In the genomic region with DNA sequence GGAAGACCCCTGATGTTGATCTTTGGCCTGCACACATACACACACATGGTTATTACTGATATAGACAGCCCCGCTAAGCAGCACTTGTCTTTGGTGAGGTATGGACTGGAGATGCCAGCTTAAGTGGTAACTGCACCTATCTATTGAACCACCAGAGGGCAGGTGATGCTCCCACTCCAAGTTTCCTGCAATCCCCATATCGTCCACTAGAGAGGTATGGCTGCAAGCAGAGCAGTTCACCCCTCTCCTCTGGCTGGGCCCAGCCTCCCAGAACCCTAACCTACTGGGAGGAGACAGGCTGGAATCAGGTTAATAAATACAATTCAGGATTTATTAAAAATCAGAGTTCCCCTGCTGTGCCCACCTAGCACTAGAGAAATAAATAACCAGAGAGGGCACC, we compare ENCODE assay signal across 8 mouse cellular contexts. TPM values are rescaled to one million over a fixed set of nuclear protein-coding genes. Genes with fewer than 3 reads are reported as not detected.
DNase-seq lines count a peak whose midpoint lies in the region; ATAC-seq lines count a peak whose summit lies in the region.

No protein-coding gene starts in this region.

- H3K9me3 ChIP-seq in hindbrain, embryonic 14.5 days (ENCODE audit: control insufficient read depth, low read length): no peaks in the 10 kb centered on the region

- H3K4me1 ChIP-seq in hindbrain, embryonic 14.5 days (replicated peaks; ENCODE audit: control insufficient read depth, insufficient read depth, low read length): peaks cover 19% of the 10 kb centered on the region

- H3K27ac ChIP-seq in hindbrain, embryonic 14.5 days: no peak overlapping the region

- 33% methylated on average over 2 of the region's 2 CpGs for WGBS in hindbrain, embryonic 14.5 days

- H3K4me2 ChIP-seq in hindbrain, embryonic 14.5 days (replicated peaks): no peak overlapping the region

- peaks cover 85% of the 10 kb centered on the region for H3K36me3 ChIP-seq in hindbrain, embryonic 14.5 days (replicated peaks; ENCODE audit: control insufficient read depth, insufficient read depth)

- no peaks in the 10 kb centered on the region for H3K27me3 ChIP-seq in hindbrain, embryonic 14.5 days (ENCODE audit: control insufficient read depth, insufficient read depth, low read length)

- peak; percentile 64 for ATAC-seq in hindbrain, embryonic 14.5 days (ENCODE audit: low FRiP score)

- H3K4me3 ChIP-seq in hindbrain, embryonic 14.5 days (replicated peaks; ENCODE audit: low read length): no peak overlapping the region

- H3K9ac ChIP-seq in hindbrain, embryonic 14.5 days: no peak overlapping the region

- peak; percentile 86 for DNase-seq in Muller cell, postnatal 12 days (ENCODE audit: inconsistent ontology term)
- DNase-seq in cerebellum, adult 8-10 months: peak; percentile 82
- DNase-seq in frontal cortex, adult 2 months (ENCODE audit: extremely low spot score in 1 of 2, low spot score in 1 of 2): peak; percentile 79 to 92
- DNase-seq in hindbrain, embryonic 14.5 days (ENCODE audit: low spot score): peak; percentile 80
- DNase-seq in layer of hippocampus, postnatal 14 days (ENCODE audit: low spot score in 2 of 2): peak; percentile 81 to 88
- DNase-seq in lung, postnatal 36 days: peak; percentile 95
- peak; percentile 92 for DNase-seq in retina, postnatal 1 day
- peak; percentile 63 for DNase-seq in urinary bladder, postnatal 25 days (ENCODE audit: low spot score)

RNA-seq across cellular contexts. Expression of a gene that starts 6.3 kb away (rescaled TPM):
- polyA plus RNA-seq in frontal cortex, adult 2 months (2012; rRNA removed): 21.3 and 22.0 TPM in 2 replicates
- polyA plus RNA-seq in hindbrain, embryonic 14.5 days (2014; fragmentation: Nextera tagmentation; extraction: Ambion mirVana): 57.2 and 63.5 TPM in 2 replicates
- 10 to 100 TPM; 33.8 to 34.9 TPM for total RNA-seq in layer of hippocampus, postnatal 14 days (2021)

RNA-seq across cellular contexts. Expression of a gene that starts 17.4 kb away (rescaled TPM):
- polyA plus RNA-seq in frontal cortex, adult 2 months (2012; rRNA removed): 5.7 and 7.1 TPM in 2 replicates
- 4.6 and 6.0 TPM in 2 replicates for polyA plus RNA-seq in hindbrain, embryonic 14.5 days (2014; fragmentation: Nextera tagmentation; extraction: Ambion mirVana)
- total RNA-seq in layer of hippocampus, postnatal 14 days (2021): 1 to 10 TPM; 4.2 to 4.7 TPM

RNA-seq across cellular contexts. Expression of a gene that starts 17.4 kb away (rescaled TPM):
- polyA plus RNA-seq in frontal cortex, adult 2 months (2012; rRNA removed): 74.4 and 74.7 TPM in 2 replicates
- polyA plus RNA-seq in hindbrain, embryonic 14.5 days (2014; fragmentation: Nextera tagmentation; extraction: Ambion mirVana): 13.4 and 16.6 TPM in 2 replicates
- 10 to 100 TPM; 33.0 to 37.0 TPM for total RNA-seq in layer of hippocampus, postnatal 14 days (2021)

RNA-seq across cellular contexts. Expression of a gene that starts 24.3 kb away (rescaled TPM):
- 1,050 and 1,099 TPM in 2 replicates for polyA plus RNA-seq in frontal cortex, adult 2 months (2012; rRNA removed)
- 880 and 1,029 TPM in 2 replicates for polyA plus RNA-seq in hindbrain, embryonic 14.5 days (2014; fragmentation: Nextera tagmentation; extraction: Ambion mirVana)
- 100 to 1,000 TPM; 674 to 733 TPM for total RNA-seq in layer of hippocampus, postnatal 14 days (2021)

RNA-seq across cellular contexts. Expression of a gene that starts 29.1 kb away (rescaled TPM):
- polyA plus RNA-seq in frontal cortex, adult 2 months (2012; rRNA removed): 62.3 and 68.1 TPM in 2 replicates
- 46.4 and 53.2 TPM in 2 replicates for polyA plus RNA-seq in hindbrain, embryonic 14.5 days (2014; fragmentation: Nextera tagmentation; extraction: Ambion mirVana)
- 10 to 100 TPM; 34.1 to 40.0 TPM for total RNA-seq in layer of hippocampus, postnatal 14 days (2021)
